ENCODE assay signal across 18 mouse cellular contexts in the genomic region with DNA sequence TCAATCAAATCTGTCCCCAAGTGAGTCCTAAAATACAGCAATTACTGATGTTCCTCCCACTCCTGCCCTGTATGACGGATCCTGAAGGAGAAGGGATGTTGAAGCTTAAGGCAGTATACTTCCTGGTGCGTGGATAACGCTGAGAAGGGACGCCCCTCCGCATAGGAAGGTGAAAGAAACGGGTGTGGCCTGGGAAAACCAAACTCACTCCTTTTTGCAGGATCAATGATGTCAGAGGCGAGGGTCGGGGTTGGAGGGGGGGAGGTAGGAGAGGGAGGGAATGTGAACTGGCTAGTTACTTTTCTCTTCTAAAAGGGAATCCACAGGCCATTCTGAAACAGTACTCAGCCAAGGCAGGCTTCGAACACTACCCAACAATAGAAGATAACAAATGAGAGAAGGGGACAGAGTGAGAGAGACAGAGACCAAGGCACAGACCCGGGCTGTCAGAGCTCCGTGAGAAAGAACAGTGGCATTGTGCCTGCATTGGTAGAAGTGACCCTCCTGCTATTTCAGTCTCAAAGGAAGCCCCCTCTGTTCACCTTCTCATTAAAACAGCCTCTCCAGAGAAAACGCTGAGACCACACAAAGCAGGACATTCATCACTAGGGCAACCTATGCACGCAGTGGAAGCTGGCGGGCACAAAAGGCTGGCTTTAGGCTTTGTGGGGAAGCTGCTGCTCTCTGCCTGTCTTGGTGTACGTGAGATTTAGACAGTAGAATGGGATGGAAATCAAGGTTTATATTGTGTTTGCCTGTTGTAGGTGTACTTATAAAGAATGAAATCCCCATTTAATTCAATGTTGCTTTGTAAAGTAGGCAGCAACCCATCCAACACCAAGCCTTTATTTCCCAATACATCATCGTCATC.
DNase-seq lines count a peak whose midpoint lies in the region; ATAC-seq and TF ChIP-seq lines count a peak whose summit lies in the region.
"Had no signal": no experiment of that assay in that cellular context is flagged by ENCODE, and none has a peak within 500 bp of the region (broad histone marks: within the 10 kb centered on the region; RNA-seq: fewer than 3 reads in every experiment).

No protein-coding gene starts in this region.

- H3K9ac ChIP-seq in embryonic facial prominence, embryonic 11.5 days (replicated peaks; ENCODE audit: low read length): no peak overlapping the region
- no peak overlapping the region for H3K9ac ChIP-seq in forebrain, postnatal 0 days
- H3K9ac ChIP-seq in midbrain, embryonic 12.5 days (replicated peaks): no peak overlapping the region
- H3K9ac ChIP-seq: heart, embryonic 15.5 days; liver, embryonic 12.5 days had no signal

- H3K4me3 ChIP-seq in embryonic facial prominence, embryonic 11.5 days (ENCODE audit: low read depth, low read length): no peak overlapping the region
- no peak overlapping the region for H3K4me3 ChIP-seq in forebrain, postnatal 0 days (ENCODE audit: low read depth, low read length)
- H3K4me3 ChIP-seq in midbrain, embryonic 12.5 days: no peak overlapping the region
- H3K4me3 ChIP-seq: erythroblast, embryonic 14.5 days; heart, embryonic 15.5 days; liver, embryonic 12.5 days had no signal

- 32% methylated on average over 16 of the region's 16 CpGs for WGBS in embryonic facial prominence, embryonic 11.5 days
- WGBS in forebrain, postnatal 0 days: 6% methylated on average over 16 of the region's 16 CpGs
- WGBS in midbrain, embryonic 12.5 days: 13% methylated on average over 16 of the region's 16 CpGs

- no peaks in the 10 kb centered on the region for H3K4me1 ChIP-seq in embryonic facial prominence, embryonic 11.5 days (ENCODE audit: control insufficient read depth, insufficient read depth, low read length)
- no peaks in the 10 kb centered on the region for H3K4me1 ChIP-seq in forebrain, postnatal 0 days (ENCODE audit: insufficient read depth)
- peaks cover 18% of the 10 kb centered on the region for H3K4me1 ChIP-seq in midbrain, embryonic 12.5 days
- H3K4me1 ChIP-seq: heart, embryonic 15.5 days; liver, embryonic 12.5 days had no signal

- TF ChIP-seq CTCF in forebrain, postnatal 0 days (IDR thresholded peaks at IDR 0.05; ENCODE audit: low read depth): no peak

- ATAC-seq in embryonic facial prominence, embryonic 11.5 days (replicated peaks; ENCODE audit: insufficient number of reproducible peaks, low FRiP score, low TSS enrichment, low read depth): peak; percentile 92
- ATAC-seq in forebrain, postnatal 0 days: peak; percentile 89
- peak; percentile 95 for ATAC-seq in midbrain, embryonic 12.5 days (ENCODE audit: low FRiP score, low read depth)
- no peak for ATAC-seq in megakaryocyte progenitor cell, adult 5-6 weeks (replicated peaks; ENCODE audit: poor library complexity)
- ATAC-seq: liver, embryonic 12.5 days; Patski had no signal

- H3K36me3 ChIP-seq in embryonic facial prominence, embryonic 11.5 days (replicated peaks; ENCODE audit: control insufficient read depth, insufficient read depth, low read depth, low read length): no peaks in the 10 kb centered on the region
- no peaks in the 10 kb centered on the region for H3K36me3 ChIP-seq in forebrain, postnatal 0 days (ENCODE audit: insufficient read depth)
- H3K36me3 ChIP-seq in midbrain, embryonic 12.5 days: no peaks in the 10 kb centered on the region
- H3K36me3 ChIP-seq: heart, embryonic 15.5 days; liver, embryonic 12.5 days had no signal

- no peak overlapping the region for H3K4me2 ChIP-seq in embryonic facial prominence, embryonic 11.5 days (ENCODE audit: low read depth, low read length)
- H3K4me2 ChIP-seq in forebrain, postnatal 0 days (ENCODE audit: low read depth): no peak overlapping the region
- H3K4me2 ChIP-seq in midbrain, embryonic 12.5 days (replicated peaks): peak overlapping the region; percentile 34
- H3K4me2 ChIP-seq: heart, embryonic 15.5 days; liver, embryonic 12.5 days had no signal

- no peak overlapping the region for H3K27ac ChIP-seq in embryonic facial prominence, embryonic 11.5 days (replicated peaks; ENCODE audit: low read depth, low read length)
- no peak overlapping the region for H3K27ac ChIP-seq in forebrain, postnatal 0 days (ENCODE audit: low read depth, low read length)
- H3K27ac ChIP-seq in midbrain, embryonic 12.5 days (replicated peaks): peak overlapping the region; percentile 80
- H3K27ac ChIP-seq: heart, embryonic 15.5 days; liver, embryonic 12.5 days had no signal

- H3K9me3 ChIP-seq in embryonic facial prominence, embryonic 11.5 days (replicated peaks; ENCODE audit: control insufficient read depth, low read length): no peaks in the 10 kb centered on the region
- no peaks in the 10 kb centered on the region for H3K9me3 ChIP-seq in forebrain, postnatal 0 days (ENCODE audit: low read length)
- no peaks in the 10 kb centered on the region for H3K9me3 ChIP-seq in midbrain, embryonic 12.5 days
- H3K9me3 ChIP-seq: heart, embryonic 15.5 days; liver, embryonic 12.5 days had no signal

- H3K27me3 ChIP-seq in embryonic facial prominence, embryonic 11.5 days (ENCODE audit: control insufficient read depth, insufficient read depth, low read length): no peaks in the 10 kb centered on the region
- H3K27me3 ChIP-seq in forebrain, postnatal 0 days (ENCODE audit: insufficient read depth, low read length): no peaks in the 10 kb centered on the region
- H3K27me3 ChIP-seq in midbrain, embryonic 12.5 days: no peaks in the 10 kb centered on the region
- H3K27me3 ChIP-seq: heart, embryonic 15.5 days; liver, embryonic 12.5 days had no signal

- peak; percentile 45 for DNase-seq in embryonic facial prominence, embryonic 11.5 days (ENCODE audit: low spot score)
- peak; percentile 39 for DNase-seq in forebrain, postnatal 0 days
- peak; percentile 71 for DNase-seq in retina, embryonic 14.5 days (ENCODE audit: low spot score)
- DNase-seq in right cerebral cortex, postnatal 10 days (ENCODE audit: low spot score in 2 of 2): no peak
- no peak for DNase-seq in cerebellum, postnatal 25 days
- DNase-seq: adrenal gland, postnatal 25 days; cerebellum, adult 2 months; gastrocnemius, postnatal 10 days; kidney, postnatal 25 days; lung, postnatal 10 days; right cerebral cortex, postnatal 25 days; thymus, postnatal 4 days had no signal

Comparison
In these comparisons a context has a peak if more than half of its experiments do, and no peak if none do; other contexts are left out.
1. DNase-seq: peak in embryonic facial prominence, embryonic 11.5 days (single experiment), forebrain, postnatal 0 days (single experiment) and retina, embryonic 14.5 days (single experiment); none in right cerebral cortex, postnatal 10 days (0 of 2) and cerebellum, postnatal 25 days (0 of 2).